In the genomic region with DNA sequence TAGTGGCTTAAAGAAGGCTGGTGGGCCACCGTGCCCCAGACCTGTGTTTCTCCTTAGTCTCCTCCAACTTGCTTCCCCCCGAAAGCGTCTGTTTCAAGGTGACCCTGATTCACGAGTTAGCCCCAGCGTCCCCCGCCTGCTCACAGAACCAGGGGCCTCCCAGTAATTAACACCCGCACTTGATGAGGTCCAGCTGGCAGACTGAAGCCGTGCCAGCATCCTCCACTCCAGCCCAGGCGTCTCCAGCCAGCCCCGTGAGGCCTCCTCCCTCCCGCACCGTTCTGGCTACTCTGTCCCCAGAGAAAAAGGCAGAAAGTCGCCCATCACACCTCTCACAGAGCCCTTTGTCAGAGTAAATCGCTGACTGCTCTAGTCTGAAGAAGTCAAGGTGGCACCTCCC, we compare ENCODE assay signal across 8 mouse cellular contexts.
A peak's percentile ranks its signal among the peaks of the same experiment; 100 is the strongest.
DNase-seq lines count a peak whose midpoint lies in the region; ATAC-seq and TF ChIP-seq lines count a peak whose summit lies in the region.

No protein-coding gene starts in this region.

- peak; percentile 46 for DNase-seq in urinary bladder, postnatal 14 days (ENCODE audit: low spot score)
- no peak for DNase-seq in urinary bladder, adult 2 months (ENCODE audit: low spot score)
- peak; percentile 66 for DNase-seq in kidney, postnatal 0 days (ENCODE audit: low spot score)
- no peak for DNase-seq in left cerebral cortex, adult 2 months (ENCODE audit: extremely low spot score in 1 of 2, low spot score in 2 of 2)
- no peak for DNase-seq in layer of hippocampus, adult 9-10 months (ENCODE audit: low spot score)
- no peak for DNase-seq in liver, embryonic 11.5 days (ENCODE audit: low spot score)

- no peaks in the 10 kb centered on the region for H3K27me3 ChIP-seq in heart, embryonic 13.5 days (replicated peaks)
- no peaks in the 10 kb centered on the region for H3K27me3 ChIP-seq in kidney, postnatal 0 days (ENCODE audit: insufficient read depth, low read length)
- H3K27me3 ChIP-seq in midbrain, embryonic 16.5 days (ENCODE audit: control insufficient read depth, insufficient read depth, low read depth, low read length) = no peaks in the 10 kb centered on the region
- H3K27me3 ChIP-seq in liver, embryonic 11.5 days (replicated peaks; ENCODE audit: control insufficient read depth, insufficient read depth, low read length) = no peaks in the 10 kb centered on the region

- no peaks in the 10 kb centered on the region for H3K36me3 ChIP-seq in heart, embryonic 13.5 days
- no peaks in the 10 kb centered on the region for H3K36me3 ChIP-seq in kidney, postnatal 0 days (ENCODE audit: insufficient read depth, low read length)
- H3K36me3 ChIP-seq in midbrain, embryonic 16.5 days (ENCODE audit: control insufficient read depth, insufficient read depth, low read length) = no peaks in the 10 kb centered on the region
- no peaks in the 10 kb centered on the region for H3K36me3 ChIP-seq in liver, embryonic 11.5 days (ENCODE audit: control insufficient read depth, insufficient read depth, low read length)

- peaks cover 34% of the 10 kb centered on the region for H3K4me1 ChIP-seq in heart, embryonic 13.5 days
- H3K4me1 ChIP-seq in kidney, postnatal 0 days (replicated peaks; ENCODE audit: insufficient read depth, low read length) = peaks cover 11% of the 10 kb centered on the region; the same call in 1 of the 2 replicates
- H3K4me1 ChIP-seq in midbrain, embryonic 16.5 days (ENCODE audit: control insufficient read depth, insufficient read depth, low read length) = peaks cover 58% of the 10 kb centered on the region
- H3K4me1 ChIP-seq in liver, embryonic 11.5 days (replicated peaks; ENCODE audit: control insufficient read depth, insufficient read depth, low read length) = no peaks in the 10 kb centered on the region

- H3K4me2 ChIP-seq in heart, embryonic 13.5 days = peak overlapping the region; percentile 31
- no peak overlapping the region for H3K4me2 ChIP-seq in kidney, postnatal 0 days (ENCODE audit: low read length)
- no peak overlapping the region for H3K4me2 ChIP-seq in midbrain, embryonic 16.5 days (ENCODE audit: low read length)
- H3K4me2 ChIP-seq in liver, embryonic 11.5 days = no peak overlapping the region

- peak overlapping the region; percentile 21; the same call in 1 of the 2 replicates for H3K27ac ChIP-seq in heart, embryonic 13.5 days (replicated peaks)
- H3K27ac ChIP-seq in kidney, postnatal 0 days = peak overlapping the region; percentile 50
- peak overlapping the region; percentile 73 for H3K27ac ChIP-seq in midbrain, embryonic 16.5 days (ENCODE audit: low read length)
- H3K27ac ChIP-seq in left cerebral cortex, adult 2 months = no peak overlapping the region
- no peak overlapping the region for H3K27ac ChIP-seq in liver, embryonic 11.5 days (ENCODE audit: low read depth, low read length)

- WGBS in heart, embryonic 13.5 days = 26% methylated on average over 14 of the region's 14 CpGs
- WGBS in kidney, postnatal 0 days = 15% methylated on average over 14 of the region's 14 CpGs
- WGBS in midbrain, embryonic 16.5 days = 36% methylated on average over 14 of the region's 14 CpGs
- WGBS in liver, embryonic 11.5 days = 62% methylated on average over 14 of the region's 14 CpGs

- no peak for ATAC-seq in heart, embryonic 13.5 days (ENCODE audit: extremely low read depth, insufficient number of reproducible peaks, low FRiP score, low TSS enrichment)
- ATAC-seq in kidney, postnatal 0 days (replicated peaks; ENCODE audit: low FRiP score, low read depth) = peak; percentile 53; the same call in 1 of the 2 replicates
- ATAC-seq in midbrain, embryonic 16.5 days = no peak
- no peak for ATAC-seq in liver, embryonic 11.5 days (replicated peaks; ENCODE audit: low FRiP score)

- H3K9ac ChIP-seq in heart, embryonic 13.5 days = peak overlapping the region; percentile 19; the same call in 1 of the 2 replicates
- H3K9ac ChIP-seq in kidney, postnatal 0 days (ENCODE audit: low read depth, low read length) = no peak overlapping the region
- H3K9ac ChIP-seq in midbrain, embryonic 16.5 days (ENCODE audit: low read depth, low read length) = no peak overlapping the region; the same call in 1 of the 2 replicates
- no peak overlapping the region for H3K9ac ChIP-seq in liver, embryonic 11.5 days (ENCODE audit: low read depth, low read length)

- no peak overlapping the region for H3K4me3 ChIP-seq in heart, embryonic 13.5 days
- H3K4me3 ChIP-seq in kidney, postnatal 0 days (replicated peaks; ENCODE audit: low read depth, low read length) = no peak overlapping the region
- no peak overlapping the region for H3K4me3 ChIP-seq in midbrain, embryonic 16.5 days (ENCODE audit: low read depth, low read length)
- H3K4me3 ChIP-seq in left cerebral cortex, adult 2 months = no peak overlapping the region
- H3K4me3 ChIP-seq in liver, embryonic 11.5 days (ENCODE audit: low read depth, low read length) = no peak overlapping the region

- intact Hi-C loops in left cerebral cortex, adult 2 months (cut with DNase I) = no loop called here

- H3K9me3 ChIP-seq in heart, embryonic 13.5 days = no peaks in the 10 kb centered on the region
- no peaks in the 10 kb centered on the region for H3K9me3 ChIP-seq in kidney, postnatal 0 days (replicated peaks; ENCODE audit: low read length)
- no peaks in the 10 kb centered on the region for H3K9me3 ChIP-seq in midbrain, embryonic 16.5 days (replicated peaks; ENCODE audit: control insufficient read depth, low read length, poor library complexity, severe bottlenecking)
- no peaks in the 10 kb centered on the region for H3K9me3 ChIP-seq in liver, embryonic 11.5 days (ENCODE audit: control insufficient read depth, low read length)

- TF ChIP-seq CTCF in kidney, postnatal 0 days (IDR thresholded peaks at IDR 0.05; ENCODE audit: low read depth) = no peak
- TF ChIP-seq CTCF in left cerebral cortex, adult 2 months (IDR thresholded peaks at IDR 0.05) = no peak

Comparison
In these comparisons a context has a peak if more than half of its experiments do, and no peak if none do; other contexts are left out.
1. DNase-seq: peak in urinary bladder, postnatal 14 days (single experiment) and kidney, postnatal 0 days (single experiment); none in urinary bladder, adult 2 months (single experiment), left cerebral cortex, adult 2 months (0 of 2), layer of hippocampus, adult 9-10 months (single experiment) and liver, embryonic 11.5 days (single experiment).
2. H3K27ac ChIP-seq: peak in heart, embryonic 13.5 days (single experiment), kidney, postnatal 0 days (single experiment) and midbrain, embryonic 16.5 days (single experiment); none in left cerebral cortex, adult 2 months (single experiment) and liver, embryonic 11.5 days (single experiment).